Mouse (Mus musculus) CH12.LX (cell line): ENCODE data around the gene Spata33.

Source experiments
- CHD2 ChIP-seq: IDR thresholded peaks from 2 replicates; pipeline ENCODE4 v1.6.1; 2011; ENCODE audit warnings: low read length, improper control_type of control experiment
- EP300 ChIP-seq: IDR thresholded peaks from 2 replicates; pipeline ENCODE4 v1.6.1; 2011; ENCODE audit warnings: low read length, improper control_type of control experiment
- MAX ChIP-seq: IDR thresholded peaks from 2 replicates; pipeline ENCODE4 v1.6.1; 2011; ENCODE audit warnings: low read length, improper control_type of control experiment
- POLR2A ChIP-seq: IDR thresholded peaks from 2 replicates; pipeline ENCODE4 v1.6.1; 2011; ENCODE audit warnings: low read depth, mild to moderate bottlenecking, improper control_type of control experiment, low read length
- POLR2AphosphoS2 ChIP-seq: IDR thresholded peaks from 2 replicates; pipeline ENCODE4 v1.6.1; 2011; ENCODE audit warnings: low read depth, low read length, improper control_type of control experiment
- RCOR1 ChIP-seq: conservative IDR thresholded peaks from 2 replicates; pipeline ENCODE4 v1.6.1; 2012; ENCODE audit warnings: low read depth, mild to moderate bottlenecking, inconsistent platforms, low read length, improper control_type of control experiment
- ZKSCAN1 ChIP-seq: IDR thresholded peaks from 2 replicates; pipeline ENCODE4 v1.6.1; 2012; ENCODE audit warnings: low read depth, inconsistent platforms, low read length, improper control_type of control experiment, borderline replicate concordance
- ZNF384 ChIP-seq: IDR thresholded peaks from 2 replicates; pipeline ENCODE4 v1.6.1; 2012; ENCODE audit warnings: low read depth, low read length, improper control_type of control experiment, inconsistent platforms

DNA sequence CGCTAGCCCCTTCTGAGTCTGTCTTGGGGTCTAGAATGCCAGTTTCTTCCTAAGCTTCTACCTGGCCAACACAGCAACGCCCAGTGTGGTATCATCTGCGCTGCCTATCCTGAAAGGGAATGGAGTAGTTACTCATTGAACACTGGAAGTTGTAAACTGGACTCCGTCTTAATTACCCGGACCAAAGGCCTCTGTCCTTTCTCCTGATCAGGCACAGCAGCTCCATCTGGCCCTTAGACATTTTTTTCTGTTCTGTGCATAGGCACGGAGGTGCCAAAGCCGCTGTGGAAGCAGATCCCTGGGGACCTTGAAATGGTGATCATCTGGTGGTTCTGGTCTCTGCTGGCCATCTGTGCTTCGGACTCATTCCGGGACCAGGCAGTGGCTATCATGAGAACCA lies 18.9 kb upstream of the Spata33 start:
- TF ChIP-seq MAX = no peak
- no peak for TF ChIP-seq POLR2A
- no peak for TF ChIP-seq CHD2
- no peak for TF ChIP-seq ZKSCAN1
- no peak for TF ChIP-seq RCOR1
- TF ChIP-seq EP300 = no peak
- TF ChIP-seq ZNF384 = no peak
- TF ChIP-seq POLR2AphosphoS2 = no peak
